Mouse (Mus musculus) gastrocnemius, postnatal 25 days (tissue): ENCODE results near the gene Ebf1. TPM values are rescaled to one million over a fixed set of nuclear protein-coding genes. Genes with fewer than 3 reads are reported as not detected.

Experiments used
- DNase-seq: peaks from one replicate; pipeline ENCODE4 v3.0.0; 2022
- total RNA-seq, 2 experiments: library from RNA; stranded (reverse); gene quantifications; 1 replicate in 1 of 2; 2 replicates in 1 of 2; pipeline ENCODE4 v1.2.3; 2021

Ebf1 gene
- total RNA-seq, 2 experiments from 2014 or later = 9.3 to 14.0 TPM

DNA sequence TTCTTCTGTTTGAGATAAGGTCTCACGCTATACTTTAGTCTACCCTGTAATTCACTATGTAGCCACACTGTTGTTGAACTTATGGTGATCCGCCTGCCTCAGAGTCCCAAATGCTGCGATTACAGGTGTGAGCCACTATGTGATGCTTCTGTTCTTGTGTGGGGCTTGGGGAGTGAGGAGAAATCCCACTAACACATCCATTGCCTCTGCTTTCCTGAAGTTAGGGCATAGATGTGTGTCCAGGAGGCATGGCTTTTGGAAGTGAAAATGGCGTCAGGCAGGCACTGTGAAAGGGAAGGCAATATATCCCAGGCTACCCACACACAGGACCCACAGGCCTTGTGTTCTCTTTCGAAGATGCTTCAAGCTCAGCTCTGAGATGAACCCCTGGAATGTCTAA, 86.8 kb downstream of the Ebf1 start:
- no peak for DNase-seq

DNA sequence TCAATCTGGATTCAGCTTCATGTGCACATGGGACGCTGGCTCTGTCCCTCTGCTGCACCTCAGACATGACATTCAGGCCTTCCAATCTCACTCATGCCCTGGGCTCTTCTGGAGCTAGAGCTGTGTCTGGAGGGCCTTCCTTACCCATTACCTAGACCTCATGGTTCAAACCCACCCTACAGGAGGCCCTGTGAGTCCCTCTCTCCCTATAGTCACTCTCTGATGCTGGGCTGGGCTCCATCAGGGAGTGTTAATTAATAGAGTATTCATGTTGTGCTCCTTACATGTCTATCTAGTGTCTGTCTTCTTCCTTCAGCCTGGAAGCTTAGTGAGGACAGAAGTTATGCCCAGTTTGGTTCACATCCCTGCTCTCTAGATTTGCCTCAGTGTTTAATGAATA, 88.7 kb downstream of the Ebf1 start:
- DNase-seq = no peak

DNA sequence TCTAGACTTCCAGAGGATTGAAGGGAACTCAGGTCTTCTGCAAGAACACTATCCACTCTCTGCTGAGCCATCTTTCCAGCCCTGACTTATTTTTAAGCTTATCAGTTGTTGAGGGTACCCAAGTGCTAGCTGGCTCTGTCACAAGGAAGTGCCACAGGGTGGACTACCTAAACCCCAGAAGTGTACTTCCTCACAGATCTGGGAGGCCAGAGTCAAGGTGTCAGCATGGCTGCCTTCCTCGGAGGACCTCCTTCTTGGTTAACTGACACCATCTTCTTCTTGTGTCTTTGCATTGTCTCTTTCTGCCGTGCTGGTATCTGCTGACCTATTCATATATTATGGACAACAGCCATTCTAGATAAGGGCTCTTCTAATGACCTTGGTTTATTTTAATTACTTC, 89.3 kb downstream of the Ebf1 start:
- no peak for DNase-seq

DNA sequence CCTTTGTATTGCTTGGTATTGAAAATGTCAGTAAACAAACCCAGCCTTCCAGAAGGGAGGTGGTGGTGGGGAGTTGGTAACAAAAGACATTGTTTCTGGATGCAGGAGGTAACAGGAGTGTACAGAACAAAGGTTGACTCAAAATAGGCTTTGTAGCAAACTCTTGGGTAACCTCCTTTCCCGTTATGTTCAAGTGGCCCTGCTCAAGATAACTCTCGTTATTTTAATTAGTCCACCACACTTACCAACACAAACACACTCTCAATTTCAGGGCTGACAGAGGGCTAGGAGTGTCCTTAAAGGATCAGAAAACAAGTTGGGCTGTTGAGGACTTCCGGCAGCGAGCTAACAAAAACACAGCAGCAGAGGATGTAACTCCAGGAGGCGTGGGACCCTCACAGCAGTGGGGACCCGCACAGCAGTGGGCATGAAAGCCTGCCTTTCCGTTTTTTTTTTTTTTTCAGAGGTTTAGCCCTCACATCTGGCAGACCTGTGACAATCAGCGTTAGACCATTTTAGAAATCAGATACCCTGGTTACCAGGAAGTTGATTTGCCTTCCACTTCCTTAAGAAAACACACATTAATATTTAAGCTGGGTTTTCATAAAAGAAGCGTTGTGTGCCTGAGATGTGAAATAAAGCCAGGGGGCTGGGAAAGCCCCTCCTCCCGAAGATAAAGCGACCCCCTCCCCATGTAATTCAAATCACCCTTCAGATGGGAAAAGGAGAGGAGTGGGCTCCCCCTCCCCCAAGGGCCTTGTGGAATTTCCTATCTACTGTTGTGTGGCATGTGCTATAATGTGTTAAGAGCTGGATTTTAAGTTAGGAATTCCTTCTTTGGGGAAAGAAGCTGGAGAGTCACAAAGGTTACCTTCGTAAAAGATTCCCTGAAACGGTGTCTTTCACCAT, 90.5 kb downstream of the Ebf1 start:
- no peak for DNase-seq

DNA sequence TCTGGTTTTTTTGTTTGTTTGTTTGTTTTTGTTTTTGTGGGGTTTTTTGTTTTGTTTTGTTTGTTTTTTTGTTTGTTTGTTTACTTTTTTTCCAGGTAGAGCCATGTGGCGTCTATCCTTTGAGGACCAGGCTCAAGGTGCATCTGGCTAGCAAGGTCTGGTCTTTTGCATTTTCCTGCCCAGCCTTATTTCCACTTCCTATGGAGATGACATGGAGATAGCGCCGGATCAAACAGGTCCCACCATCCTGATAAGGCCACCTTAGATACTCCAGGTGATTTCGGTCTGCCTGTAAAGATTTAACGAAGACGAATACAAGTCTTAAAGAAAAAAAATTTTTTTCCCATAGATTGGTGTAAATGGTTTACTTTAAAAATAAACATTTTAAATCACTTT, 91.2 kb downstream of the Ebf1 start:
- DNase-seq = no peak

DNA sequence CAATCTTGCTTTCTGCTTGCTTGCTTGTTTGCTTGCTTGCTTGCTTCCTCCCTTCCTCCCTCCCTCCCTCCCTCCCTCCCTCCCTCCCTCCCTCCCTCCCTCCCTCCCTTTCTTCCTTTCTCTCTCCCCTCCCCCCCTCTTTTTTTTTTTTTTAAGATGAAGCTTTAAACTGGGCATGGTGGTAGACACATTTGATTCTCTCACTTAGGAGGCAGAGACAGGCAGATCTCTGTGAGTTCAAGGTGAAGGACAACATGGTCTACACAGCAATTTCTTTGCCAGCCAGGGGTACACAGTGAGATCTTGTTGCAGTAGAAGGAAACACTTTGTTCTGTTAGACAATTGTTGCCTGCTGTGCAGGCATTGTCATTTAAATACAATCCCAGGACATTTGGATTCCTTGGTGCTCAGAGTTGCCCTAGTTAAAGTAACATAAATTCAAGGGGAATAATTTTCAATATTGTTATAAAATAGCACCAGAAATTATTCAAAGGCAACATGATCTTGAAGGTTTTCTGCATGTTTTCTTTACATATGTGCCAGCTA, 92.0 kb downstream of the Ebf1 start:
- DNase-seq = no peak

DNA sequence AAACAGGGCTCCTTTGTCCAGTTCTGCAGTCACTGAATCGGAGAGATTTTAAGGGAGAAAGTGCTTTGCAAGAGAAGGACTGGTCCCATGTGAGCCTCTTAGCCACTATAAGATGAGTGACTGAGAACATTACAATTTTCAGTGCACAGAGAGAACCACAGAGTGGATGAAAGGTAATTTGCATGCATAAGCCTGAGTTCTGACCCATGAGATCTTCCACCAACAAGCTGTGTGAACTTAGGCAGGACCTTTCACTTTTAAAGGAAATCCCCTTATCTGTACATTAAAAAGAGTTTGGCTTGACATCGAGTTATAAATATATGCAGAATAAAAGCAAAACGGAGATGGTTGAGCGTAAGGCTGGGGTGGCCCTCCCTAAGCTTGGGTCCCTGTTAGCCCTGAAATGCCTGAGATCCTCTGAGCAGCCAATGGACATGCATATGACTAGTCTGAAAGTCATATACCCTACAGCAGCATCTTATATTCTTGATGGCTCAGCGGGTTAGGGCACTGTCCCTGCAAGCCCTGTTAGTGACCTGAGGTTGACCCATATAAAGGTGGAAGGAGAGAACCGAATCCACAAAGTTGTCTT, 92.8 kb downstream of the Ebf1 start:
- DNase-seq = no peak

DNA sequence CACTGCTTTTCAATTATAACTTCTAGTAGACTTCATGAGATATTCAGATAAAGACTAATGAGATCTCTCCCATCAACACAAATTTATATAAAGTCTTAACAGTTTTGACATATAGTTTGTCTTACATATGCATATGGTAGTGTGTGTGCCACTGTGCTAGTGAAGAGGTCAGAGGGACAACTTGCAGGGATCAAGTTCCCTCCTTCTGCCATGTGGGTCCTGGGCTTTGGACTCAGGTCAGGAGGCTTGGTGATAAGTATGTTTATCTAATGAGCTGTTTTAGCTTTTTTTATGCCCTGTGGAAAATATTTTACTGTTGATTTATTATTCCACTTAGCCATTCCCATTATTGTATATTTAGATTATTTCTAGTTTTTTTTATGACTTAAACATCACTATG, 93.7 kb downstream of the Ebf1 start:
- no peak for DNase-seq

DNA sequence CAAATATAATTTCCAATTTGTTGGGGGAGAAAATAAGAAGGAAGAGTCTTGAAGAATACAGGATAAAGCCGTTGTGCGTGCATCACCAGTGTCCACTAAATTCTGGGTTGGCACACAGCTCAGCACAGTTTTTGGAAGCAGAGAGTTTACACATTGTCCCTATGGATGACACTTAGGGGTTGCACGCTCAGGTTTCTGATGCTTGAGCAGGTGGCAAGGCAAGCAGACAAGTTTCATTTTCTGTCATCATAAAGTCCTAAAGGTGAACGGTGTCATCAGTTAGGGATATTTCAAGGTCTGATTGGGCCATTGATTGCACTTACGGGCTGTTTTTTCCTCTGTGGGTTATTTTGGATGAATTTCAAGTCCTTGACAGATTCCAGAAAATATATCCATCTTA, 97.1 kb downstream of the Ebf1 start:
- no peak for DNase-seq

DNA sequence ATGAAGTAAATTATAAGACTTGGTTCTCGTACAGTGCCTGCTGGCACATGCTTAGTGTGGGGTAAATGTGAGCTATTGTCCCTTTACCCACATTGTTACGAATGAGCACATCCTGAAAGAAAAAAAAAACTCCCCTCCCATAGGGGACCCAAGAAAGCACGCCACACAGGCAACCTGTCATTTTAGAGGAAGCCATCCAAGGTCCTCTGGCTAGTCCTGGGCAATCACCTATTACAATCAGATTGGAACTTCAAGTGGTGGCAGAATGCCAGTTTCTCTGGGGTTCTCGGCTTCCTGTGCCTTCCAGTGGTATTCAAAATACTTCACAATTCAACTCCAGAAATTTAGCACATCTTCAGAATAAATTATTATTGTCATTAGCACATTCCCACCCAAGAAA, 98.7 kb downstream of the Ebf1 start:
- DNase-seq = no peak

DNA sequence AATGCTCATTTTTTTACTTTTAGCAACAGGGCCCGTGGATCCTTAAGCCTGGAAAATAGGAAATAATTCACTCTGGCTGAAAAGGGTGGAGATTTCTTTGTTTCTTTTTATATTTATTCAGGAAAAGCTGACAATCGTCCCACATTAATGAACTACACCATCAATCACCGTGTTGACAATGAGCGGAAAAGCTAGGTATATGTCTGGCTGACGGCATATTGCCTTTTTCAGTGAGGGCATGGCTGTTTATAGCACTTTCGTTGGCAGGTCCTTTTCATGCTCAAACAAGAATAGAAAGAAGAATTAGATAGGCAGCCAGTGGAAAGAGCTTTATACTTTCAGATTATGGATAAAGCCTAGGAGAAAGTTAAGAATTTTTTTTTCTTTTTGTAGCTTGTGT, 99.8 kb downstream of the Ebf1 start:
- DNase-seq = no peak

DNA sequence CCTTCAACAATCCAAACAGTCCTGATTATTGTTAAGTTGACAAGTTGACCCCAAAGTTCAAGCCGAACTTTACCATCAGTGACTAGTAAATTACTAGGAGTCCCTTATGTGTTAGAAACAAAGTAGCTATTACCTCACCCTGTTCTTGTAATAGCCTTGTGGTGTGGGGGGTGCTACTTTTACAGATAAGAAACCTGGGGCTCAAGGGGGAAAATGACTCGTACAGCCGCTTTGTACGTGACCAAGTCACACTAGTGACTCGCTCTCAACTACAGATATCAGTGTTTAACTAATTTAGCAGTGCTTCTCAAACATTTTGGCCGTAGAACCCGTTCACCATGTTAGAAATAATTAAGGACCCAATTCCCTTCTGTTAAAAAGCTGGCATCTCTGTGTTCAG, 100.5 kb downstream of the Ebf1 start:
- no peak for DNase-seq

DNA sequence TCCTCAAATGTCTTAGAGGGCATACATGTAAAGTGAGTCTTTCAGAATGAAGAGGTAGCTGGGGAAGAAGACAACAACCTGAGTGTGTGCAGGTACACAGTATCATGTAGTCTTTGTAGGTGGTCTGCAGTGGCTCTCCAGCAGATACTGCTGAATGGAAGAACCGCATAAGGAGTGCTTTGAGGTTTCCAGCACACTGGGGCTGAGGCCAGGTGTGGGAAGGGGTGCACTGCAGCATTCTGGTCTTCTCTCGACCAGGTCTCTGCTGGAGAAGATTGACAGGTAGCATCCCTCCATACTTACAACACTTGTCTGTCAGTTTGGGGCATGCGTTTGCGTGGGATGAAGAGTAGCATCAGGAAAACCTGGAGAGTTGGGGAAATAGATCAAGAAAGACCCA, 104.9 kb downstream of the Ebf1 start:
- DNase-seq = no peak

DNA sequence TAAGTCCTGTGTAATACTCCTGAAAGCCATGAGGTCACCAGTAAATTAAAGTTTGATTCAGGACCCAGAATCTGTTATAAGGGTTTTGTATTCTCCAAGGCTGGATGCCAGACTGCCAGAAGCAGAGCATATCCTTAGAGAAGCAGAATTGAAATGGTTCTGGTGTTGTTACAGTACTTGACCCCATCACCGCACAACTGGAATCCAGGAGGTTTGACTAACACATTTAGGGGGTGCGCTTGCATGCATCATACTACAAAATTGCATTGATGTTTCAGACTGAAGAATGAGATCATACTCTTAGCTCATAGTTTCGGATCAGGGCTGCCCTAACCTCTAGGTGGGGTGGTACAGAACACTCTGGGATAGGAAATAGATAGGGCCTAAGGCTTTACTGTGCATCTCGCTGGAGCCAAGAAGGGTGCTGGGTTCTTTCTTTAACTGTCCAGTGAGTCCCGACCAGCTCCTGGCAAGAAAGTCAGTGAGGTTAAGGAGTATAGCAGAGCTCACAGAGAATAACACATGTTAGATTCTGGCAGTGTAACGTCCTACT, 106.9 kb downstream of the Ebf1 start:
- DNase-seq = peak; percentile 35

DNA sequence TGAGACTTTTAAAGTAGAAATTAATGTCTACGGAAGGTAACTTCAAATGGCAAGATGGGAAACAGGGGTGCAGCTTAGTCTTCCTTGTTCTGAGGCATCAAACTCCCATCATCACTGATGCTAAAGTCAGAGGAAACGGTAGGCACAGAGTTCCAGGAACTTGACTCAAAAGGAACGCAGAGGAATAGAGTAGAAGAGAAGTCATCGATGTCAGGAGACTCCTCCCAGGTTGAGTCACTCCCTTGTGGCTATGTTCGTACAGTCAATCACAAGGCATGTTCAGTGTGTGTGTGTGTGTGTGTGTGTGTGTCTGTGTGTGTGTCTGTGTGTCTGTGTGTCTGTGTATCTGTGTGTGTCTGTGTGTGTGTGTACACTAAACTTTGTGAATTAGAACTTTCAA, 108.6 kb downstream of the Ebf1 start:
- DNase-seq = no peak

DNA sequence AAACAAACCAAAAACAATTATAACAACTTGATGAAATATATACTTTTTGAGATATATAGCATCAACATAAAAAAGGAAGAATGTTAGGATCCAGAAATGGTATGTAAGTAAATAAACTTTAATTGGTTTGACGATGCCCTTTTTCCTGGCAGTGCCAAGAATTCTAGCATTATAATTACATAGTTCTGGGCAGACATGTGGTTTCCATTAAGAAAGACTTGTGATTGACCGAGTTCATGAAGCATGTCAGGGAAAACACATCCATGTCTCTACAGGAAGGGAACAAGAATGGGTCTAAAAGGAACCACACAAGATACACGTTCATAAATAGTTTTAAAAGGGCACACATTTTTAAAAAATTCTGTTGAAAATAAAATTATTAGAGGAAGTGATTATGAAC, 110.3 kb downstream of the Ebf1 start:
- no peak for DNase-seq

DNA sequence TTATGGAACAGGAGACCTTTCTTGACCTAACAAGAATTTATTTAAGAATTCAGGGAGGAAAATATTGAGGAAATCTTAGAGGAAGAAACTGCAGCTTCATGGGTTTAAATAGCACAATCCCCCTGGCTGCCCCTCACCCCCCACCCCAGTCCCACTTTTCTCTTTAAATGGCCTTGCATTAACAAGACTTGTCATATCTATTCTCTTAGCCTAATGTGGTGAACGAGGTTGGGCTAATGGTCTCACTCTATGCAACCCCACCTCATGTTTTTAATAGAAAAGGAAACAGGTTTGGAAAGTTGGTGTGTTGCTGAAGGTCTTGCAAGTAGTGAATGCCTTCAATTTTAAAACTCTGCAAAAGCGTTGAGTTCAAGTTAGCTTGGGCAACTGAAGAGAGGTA, 110.7 kb downstream of the Ebf1 start:
- DNase-seq = no peak

DNA sequence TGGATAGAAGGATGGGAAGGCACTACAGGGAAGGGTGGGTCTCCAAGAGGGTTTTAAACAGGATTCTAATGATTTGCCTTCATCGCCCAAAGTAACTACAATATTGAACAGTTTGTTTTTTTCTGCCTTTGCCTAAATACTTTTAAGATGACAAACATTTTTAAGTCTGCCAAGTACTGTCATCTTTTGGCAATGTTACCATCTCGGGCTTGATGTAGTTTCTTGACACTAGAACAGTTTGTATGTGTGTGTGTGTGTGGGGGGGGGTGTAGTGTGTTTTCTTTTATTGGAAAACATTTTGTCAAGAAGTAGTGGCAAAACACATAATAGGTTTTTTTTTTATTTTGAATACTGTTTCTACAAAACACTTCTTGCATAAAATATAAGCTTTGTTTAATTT, 111.2 kb downstream of the Ebf1 start:
- no peak for DNase-seq

DNA sequence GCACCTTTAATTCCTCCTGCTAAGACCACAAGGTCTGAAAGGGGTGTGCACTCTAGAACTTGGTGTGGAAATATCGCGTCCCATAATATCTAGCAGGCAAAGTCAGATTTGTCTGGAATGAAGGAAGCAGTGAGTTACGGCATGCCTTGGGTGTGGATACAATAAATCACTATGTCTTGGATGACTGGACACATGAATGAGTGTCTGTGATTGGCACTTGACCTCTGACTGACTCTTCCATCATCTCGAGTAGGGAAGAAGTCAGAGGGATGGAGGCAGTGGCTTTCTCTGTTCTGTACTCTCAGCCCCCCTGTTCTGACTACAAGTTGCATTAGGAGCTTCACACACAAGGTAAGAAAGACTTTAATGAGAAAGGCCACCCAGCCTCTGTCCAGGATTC, 112.8 kb downstream of the Ebf1 start:
- no peak for DNase-seq

DNA sequence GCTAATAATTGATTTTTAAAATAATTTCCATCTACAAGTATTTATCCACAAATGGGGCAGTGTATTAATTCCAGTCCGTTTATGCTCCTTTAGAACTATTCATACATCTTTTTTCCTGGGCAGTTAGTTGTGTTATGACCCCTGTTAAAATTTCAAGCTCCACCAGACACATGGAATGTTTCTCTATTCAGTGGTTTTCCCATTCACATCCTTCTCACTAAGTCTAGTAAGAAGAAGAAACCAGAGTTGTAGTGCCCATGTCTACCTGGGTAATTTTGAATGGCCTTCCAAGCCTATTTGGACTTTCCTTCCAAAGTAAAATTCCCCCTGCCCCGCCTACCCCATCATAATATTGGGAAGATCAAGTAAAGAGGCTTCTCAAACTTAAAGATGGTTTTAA, 114.6 kb downstream of the Ebf1 start:
- no peak for DNase-seq

DNA sequence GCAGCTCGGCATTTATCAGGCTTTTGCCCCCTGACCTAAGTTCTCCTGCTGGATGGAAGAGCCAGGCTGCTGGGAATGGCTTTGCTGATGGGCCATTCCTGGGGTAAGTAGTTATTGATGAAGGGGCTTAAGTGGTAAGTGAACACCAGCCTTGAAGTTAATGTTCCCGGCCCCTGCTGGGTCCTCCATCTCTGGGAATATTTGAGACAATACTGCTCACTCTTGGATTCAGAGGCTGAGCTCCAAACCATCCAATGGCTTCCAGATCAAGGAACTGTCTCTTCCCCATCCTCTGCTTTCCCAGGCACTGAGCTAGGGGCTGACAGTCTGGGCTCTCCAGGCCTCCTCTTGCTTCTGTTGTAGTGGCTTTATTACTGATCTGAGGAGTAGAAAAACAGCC, 116.2 kb downstream of the Ebf1 start:
- no peak for DNase-seq

DNA sequence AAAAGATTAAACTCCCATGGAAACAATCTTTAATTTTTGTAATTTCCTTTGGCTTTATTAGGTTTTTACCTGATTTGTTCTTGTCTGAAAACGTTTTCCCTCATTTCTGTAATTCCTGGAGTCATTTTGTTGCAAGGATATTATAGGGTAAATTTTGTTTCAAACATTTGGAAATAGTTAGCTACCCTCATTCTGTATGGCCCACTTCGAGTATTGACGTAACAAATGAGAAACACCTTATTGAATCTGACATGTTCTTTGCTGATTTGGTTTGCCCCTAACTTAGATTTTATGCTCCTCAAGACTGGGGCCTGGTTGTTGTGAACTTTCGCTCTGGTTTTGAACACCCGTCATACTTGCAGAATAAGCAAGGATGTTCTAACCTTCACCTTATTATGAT, 120.9 kb downstream of the Ebf1 start:
- DNase-seq = no peak

DNA sequence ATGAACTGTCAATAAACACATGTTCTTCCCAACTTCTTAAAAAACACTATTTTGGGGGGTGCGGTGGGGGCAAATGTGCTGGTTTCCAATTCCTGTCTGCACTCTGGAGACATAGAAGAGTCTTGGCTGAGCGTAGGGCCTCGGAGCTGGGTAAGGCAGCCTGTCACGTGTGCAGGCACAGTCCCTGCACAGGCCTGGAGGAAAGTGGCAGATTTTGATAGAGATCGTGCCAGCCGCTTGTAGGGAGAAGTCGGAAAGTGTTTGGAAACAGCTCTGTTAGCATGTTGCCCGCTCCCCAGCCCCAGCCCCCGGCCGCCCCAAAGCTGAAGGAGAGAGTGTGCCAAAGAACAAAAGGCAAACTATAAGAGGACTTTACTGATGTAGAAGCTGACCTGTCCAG, 121.7 kb downstream of the Ebf1 start:
- no peak for DNase-seq
